Mouse (Mus musculus) hindbrain, postnatal 0 days (tissue): ENCODE results near the gene Hspb2. TPM values are rescaled to one million over a fixed set of nuclear protein-coding genes. Genes with fewer than 3 reads are reported as not detected.

Experiments
- ATAC-seq: fragments of 200-750 bp; cut with Nextera tagmentation; 2 replicates; pipeline ENCODE4 v1.8.0; 2017; ENCODE audit warnings: mild to moderate bottlenecking, moderate TSS enrichment, moderate library complexity
- DNase-seq: peaks from one replicate; pipeline ENCODE4 v3.0.0-alpha.2; 2015; ENCODE audit warnings: low spot score
- H3K27ac ChIP-seq: fragments of 300-500 bp; sonication (generic); 2 replicates; pipeline ENCODE4 v1.5.1; 2014; ENCODE audit warnings: mild to moderate bottlenecking
- H3K27me3 ChIP-seq: fragments of 300-500 bp; sonication (generic); 2 replicates; pipeline ENCODE4 v1.6.1; 2014; ENCODE audit warnings: low read length, mixed read lengths; ENCODE audit not compliant: insufficient read depth
- H3K36me3 ChIP-seq: fragments of 300-500 bp; sonication (generic); 2 replicates; pipeline ENCODE4 v1.6.1; 2014; ENCODE audit warnings: low read length, mixed read lengths; ENCODE audit not compliant: insufficient read depth
- H3K4me1 ChIP-seq: fragments of 300-500 bp; sonication (generic); 2 replicates; pipeline ENCODE4 v1.6.1; 2014; ENCODE audit warnings: antibody characterized with exemption, low read length, mixed read lengths; ENCODE audit not compliant: insufficient read depth
- H3K4me2 ChIP-seq: fragments of 300-500 bp; sonication (generic); 2 replicates; pipeline ENCODE4 v1.6.1; 2014; ENCODE audit warnings: low read depth, mild to moderate bottlenecking, low read length, moderate library complexity, mixed read lengths
- H3K4me3 ChIP-seq: fragments of 300-500 bp; sonication (generic); 2 replicates; pipeline ENCODE4 v1.5.1; 2014; ENCODE audit warnings: low read length
- H3K9ac ChIP-seq: fragments of 300-500 bp; sonication (generic); replicated peaks from 2 replicates; pipeline ENCODE4 v1.6.1; 2014; ENCODE audit warnings: mild to moderate bottlenecking, low read length, moderate library complexity, mixed read lengths
- H3K9me3 ChIP-seq: fragments of 300-500 bp; sonication (generic); 2 replicates; pipeline ENCODE4 v1.6.1; 2016; ENCODE audit warnings: low read length, mixed read lengths
- CTCF ChIP-seq: IDR thresholded peaks from 2 replicates; pipeline ENCODE4 v1.5.1; 2016; ENCODE audit warnings: antibody characterized with exemption, control low read depth, low read depth
- WGBS: fragments of 180-500 bp; shearing (Covaris S2); extraction: QIAGEN DNeasy Blood & Tissue Kit; methylation state at CpG from one replicate; pipeline ENCODE4 v1.1.7; 2014; 5-methylcytosine and 5-hydroxymethylcytosine counted together
- polyA plus RNA-seq: library from polyadenylated mRNA; unstranded; fragments of >200 nt; fragmentation: Nextera tagmentation; extraction: Ambion mirVana; gene quantifications from 2 replicates; pipeline ENCODE4 v1.2.1, GENCODE M21; 2015
- total RNA-seq: library from RNA; depleted of rRNA; stranded (reverse); fragments of >200 nt; gene quantifications from 2 replicates; pipeline ENCODE4 v1.2.3, GENCODE M21; 2014

Hspb2 gene
- total and polyA plus RNA-seq, 2 experiments from 2014 or later = 2.9 to 5.4 TPM

DNA sequence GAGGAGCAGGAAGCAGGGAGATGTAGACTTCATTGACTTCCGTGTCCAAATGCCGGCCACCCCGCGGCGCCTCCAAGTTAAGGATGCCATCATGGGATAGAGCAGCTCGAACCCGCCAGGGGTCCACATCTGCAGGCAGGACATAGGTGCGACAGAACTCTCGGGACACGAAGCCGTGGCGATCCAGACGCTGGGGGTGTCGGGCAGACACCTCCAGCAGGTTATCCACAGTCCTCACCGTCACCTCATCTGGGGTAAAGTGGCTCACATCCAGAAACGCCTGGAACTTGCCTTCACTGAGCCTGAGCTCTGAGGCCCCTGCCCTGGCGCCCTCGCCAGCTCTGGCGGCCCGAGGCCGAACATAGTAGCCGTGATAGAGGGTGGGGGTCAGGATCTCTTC, 831 bp downstream of the Hspb2 start, which contains the start of gene Cryab:
Gene Cryab, plus strand, starts transcription at position 3 of the 400 bp plus-strand sequence.
- WGBS = 74% methylated on average over 22 of the region's 22 CpGs
- DNase-seq (no peak), ATAC-seq (no peak)
- Histone ChIP-seq H3K36me3 (no peaks in the 10 kb centered on the region), H3K4me2 (no peak within 1 kb of the TSS), H3K27me3 (no peaks in the 10 kb centered on the region), H3K9ac (no peak within 1 kb of the TSS), H3K4me3 (no peak within 1 kb of the TSS), H3K9me3 (no peaks in the 10 kb centered on the region), H3K4me1 (peaks cover 11% of the 10 kb centered on the region), H3K27ac (peak within 1 kb of the TSS; percentile 26; the same call in 1 of the 2 replicates)
- no peak for TF ChIP-seq CTCF

DNA sequence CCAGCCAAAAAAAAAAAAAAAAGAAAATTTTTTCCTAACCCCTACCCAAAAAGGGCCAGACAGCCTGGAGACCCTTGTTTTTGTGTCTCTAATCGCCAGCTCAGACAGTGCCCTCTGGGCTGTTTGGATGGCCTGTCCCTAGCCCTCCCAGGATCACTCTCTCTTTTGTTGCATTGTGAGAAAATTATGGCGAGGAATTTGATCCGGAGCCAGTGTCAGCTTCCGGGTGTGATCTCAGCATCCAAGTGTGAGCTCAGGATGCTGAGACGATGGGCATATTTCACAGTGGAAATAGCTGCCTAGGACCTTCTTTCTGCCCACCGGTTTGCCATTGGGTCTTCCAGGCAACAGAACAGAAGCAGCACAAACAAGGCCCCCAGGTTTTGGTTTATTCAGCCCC, 1.4 kb downstream of the Hspb2 start:
- ATAC-seq = no peak
- no peaks in the 10 kb centered on the region for H3K27me3 ChIP-seq

DNA sequence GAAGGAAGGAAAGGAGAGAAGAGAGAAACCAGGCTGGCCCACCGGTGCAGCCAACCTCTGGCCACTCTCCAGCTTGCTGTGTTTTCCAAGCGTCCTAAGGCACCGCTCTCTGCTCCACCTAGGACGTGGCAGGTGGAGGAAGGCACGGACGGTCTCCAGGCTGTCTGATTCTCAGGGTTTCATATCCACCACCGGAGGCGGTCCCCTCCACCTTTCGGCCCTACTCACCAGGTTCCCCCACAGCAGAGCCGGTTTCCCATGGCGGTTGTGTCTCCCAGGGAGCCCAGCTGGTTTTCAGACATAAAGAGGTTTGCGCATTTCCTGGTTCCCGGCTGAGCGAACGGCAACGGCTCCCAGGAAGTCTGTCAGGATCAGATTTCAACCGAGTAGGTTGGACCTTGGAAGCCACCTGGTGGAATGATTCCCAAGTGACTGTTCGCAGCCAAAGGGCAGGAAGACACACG, 5.9 kb downstream of the Hspb2 start, which contains the start of gene 2310030G06Rik:
Gene 2310030G06Rik, minus strand, starts transcription at position 323 of the 464 bp plus-strand sequence.
- Histone ChIP-seq H3K9ac (peak within 1 kb of the TSS; percentile 31; the same call in 1 of the 2 replicates), H3K4me1 (peaks cover 6% of the 10 kb centered on the region; the same call in 1 of the 2 replicates), H3K4me2 (peak within 1 kb of the TSS; percentile 58), H3K27ac (no peak within 1 kb of the TSS), H3K27me3 (no peaks in the 10 kb centered on the region), H3K36me3 (no peaks in the 10 kb centered on the region), H3K4me3 (peak within 1 kb of the TSS; percentile 34), H3K9me3 (no peaks in the 10 kb centered on the region)
- peak; percentile 32; the same call in 1 of the 2 replicates for TF ChIP-seq CTCF
- DNase-seq (peak; percentile 52), ATAC-seq (no peak)
- 4% methylated on average over 19 of the region's 19 CpGs for WGBS

More for the DNA sequence above, 1.4 kb downstream of the Hspb2 start:
- H3K4me1 ChIP-seq = peaks cover 16% of the 10 kb centered on the region
- H3K4me3 ChIP-seq = no peak overlapping the region
- no peak overlapping the region for H3K4me2 ChIP-seq
- H3K9me3 ChIP-seq = no peaks in the 10 kb centered on the region
- H3K27ac ChIP-seq = no peak overlapping the region
- WGBS = 49% methylated on average over 6 of the region's 6 CpGs
- no peak overlapping the region for H3K9ac ChIP-seq
- no peak for TF ChIP-seq CTCF
- DNase-seq = no peak
- H3K36me3 ChIP-seq = no peaks in the 10 kb centered on the region

DNA sequence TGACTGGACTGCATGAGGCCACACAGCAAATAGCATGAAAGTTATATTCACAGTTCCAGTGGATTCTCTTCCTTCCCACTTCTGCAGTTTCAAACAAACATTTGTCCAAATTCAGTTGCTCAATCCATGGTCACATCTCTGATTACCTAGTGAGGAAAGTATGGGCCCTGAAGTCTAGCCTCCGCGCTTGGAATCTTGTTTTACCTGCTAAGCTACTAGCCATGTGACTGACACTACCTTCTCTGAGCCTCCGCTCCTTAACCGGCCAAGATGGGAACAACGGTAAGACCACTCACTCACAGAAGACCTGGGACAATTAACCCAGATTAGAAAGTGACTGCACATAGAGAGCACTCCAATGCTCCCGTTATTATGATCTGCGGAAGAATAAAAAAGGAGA, 6.3 kb downstream of the Hspb2 start:
- TF ChIP-seq CTCF = no peak
- 12% methylated on average over 7 of the region's 7 CpGs for WGBS
- Histone ChIP-seq H3K4me1 (peaks cover 6% of the 10 kb centered on the region; the same call in 1 of the 2 replicates), H3K27ac (no peak overlapping the region), H3K27me3 (no peaks in the 10 kb centered on the region), H3K4me2 (peak overlapping the region; percentile 58), H3K36me3 (no peaks in the 10 kb centered on the region), H3K9ac (0 out of 2 replicates have a peak overlapping the region, but pooled peaks have one; percentile 31), H3K9me3 (no peaks in the 10 kb centered on the region), H3K4me3 (peak overlapping the region; percentile 34)
- ATAC-seq (no peak), DNase-seq (no peak)

DNA sequence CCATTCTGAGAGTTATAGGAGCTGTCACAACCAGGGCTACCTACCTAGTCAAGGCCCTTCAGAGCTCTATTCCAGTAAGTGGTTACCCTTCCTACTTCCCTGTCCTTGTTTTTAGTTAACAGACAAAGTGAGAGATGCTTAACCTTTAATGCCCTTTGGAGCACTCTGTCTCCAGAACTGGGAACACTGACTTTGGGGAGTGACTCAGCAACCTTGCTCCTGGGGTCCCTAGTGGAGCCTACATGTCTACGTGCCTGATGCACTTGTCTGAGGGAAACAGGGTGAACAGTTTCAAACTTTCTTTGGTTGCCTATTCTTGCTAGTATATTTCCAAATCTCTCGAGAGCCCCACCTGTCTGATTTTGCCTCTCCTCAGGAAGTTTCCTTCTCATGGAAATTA, 9.4 kb downstream of the Hspb2 start:
- Histone ChIP-seq H3K27me3 (no peaks in the 10 kb centered on the region), H3K9me3 (no peaks in the 10 kb centered on the region), H3K36me3 (no peaks in the 10 kb centered on the region), H3K27ac (no peak overlapping the region), H3K4me1 (peaks cover 11% of the 10 kb centered on the region; the same call in 1 of the 2 replicates), H3K4me3 (no peak overlapping the region), H3K9ac (no peak overlapping the region), H3K4me2 (no peak overlapping the region)
- WGBS = 79% methylated on average over 2 of the region's 2 CpGs
- DNase-seq (no peak), ATAC-seq (no peak)
- TF ChIP-seq CTCF = no peak

DNA sequence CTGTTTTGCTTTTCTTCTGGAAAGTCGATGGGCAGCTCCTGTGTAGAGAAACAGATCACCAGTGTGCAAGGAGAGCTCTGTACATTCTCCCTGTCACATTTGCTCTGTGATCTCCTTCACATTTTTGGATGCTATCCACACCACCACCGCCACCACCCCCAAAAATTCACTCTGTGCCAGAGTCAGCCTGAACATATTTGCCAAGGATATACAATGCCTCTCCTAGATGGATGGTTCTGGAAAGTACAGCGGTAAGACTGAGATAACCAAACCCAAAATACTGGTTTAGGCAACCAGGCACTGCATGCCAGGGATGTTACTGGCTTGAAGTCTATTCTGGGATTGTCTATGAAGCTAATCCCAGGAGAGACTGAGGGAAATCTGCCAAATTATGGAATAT, 9.9 kb downstream of the Hspb2 start:
- no peaks in the 10 kb centered on the region for H3K27me3 ChIP-seq
- no peak overlapping the region for H3K4me2 ChIP-seq
- no peak for DNase-seq
- 91% methylated on average over 3 of the region's 3 CpGs for WGBS
- no peak overlapping the region for H3K9ac ChIP-seq
- H3K4me3 ChIP-seq = no peak overlapping the region
- H3K9me3 ChIP-seq = no peaks in the 10 kb centered on the region
- ATAC-seq = no peak
- H3K36me3 ChIP-seq = no peaks in the 10 kb centered on the region
- no peak for TF ChIP-seq CTCF
- no peak overlapping the region for H3K27ac ChIP-seq
- peaks cover 11% of the 10 kb centered on the region; the same call in 1 of the 2 replicates for H3K4me1 ChIP-seq
